Mouse (Mus musculus): ENCODE results near the gene Mroh3. TPM values are rescaled to one million over a fixed set of nuclear protein-coding genes. Genes with fewer than 3 reads are reported as not detected.

Gene Mroh3
- 2.1 and 3.3 TPM in 2 replicates for polyA plus RNA-seq (2012; rRNA removed)

- 73% methylated on average over 3 of the region's 3 CpGs for WGBS
Observed at GRCm38 (mm10) chr1:136212803-136213202, at the start of gene Mroh3. Gene Mroh3 (minus strand): TSS chr1:136212828.

DNA sequence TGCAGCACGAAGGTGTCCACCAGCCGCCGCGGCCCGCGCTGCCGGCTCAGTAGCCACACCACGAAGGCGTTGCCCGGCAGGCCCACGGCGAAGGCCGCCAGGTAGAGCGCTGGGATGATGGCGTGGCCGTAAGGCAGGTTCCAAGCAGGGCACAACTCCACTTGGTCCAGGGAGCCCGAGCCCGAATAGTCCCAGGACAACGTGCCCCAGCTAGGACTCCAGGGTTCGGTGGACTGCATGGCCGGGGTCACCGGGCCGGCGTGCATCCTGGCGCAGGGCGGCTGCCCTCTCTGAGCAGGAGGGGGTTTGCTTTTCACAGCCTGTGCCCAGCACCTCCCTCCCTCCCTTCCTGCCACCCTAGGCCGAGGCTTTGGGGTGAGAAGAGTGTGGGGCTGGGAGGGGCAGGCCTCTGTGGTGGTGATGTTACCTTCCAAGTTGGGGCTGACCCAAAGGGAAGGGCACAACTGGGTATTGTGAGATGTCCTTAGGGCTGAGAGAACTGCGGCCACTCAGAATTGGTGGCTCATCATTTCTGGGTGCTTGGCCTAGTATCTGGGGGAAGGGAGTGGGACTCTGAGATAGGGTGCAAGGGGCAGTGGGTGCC, 48.1 kb upstream of the Mroh3 start, which contains the start of gene Gpr25:
Gene Gpr25, minus strand, starts transcription at position 239 of the 604 bp plus-strand sequence.
- DNase-seq (ENCODE audit: low read depth, low spot score) = no peak
- 17% methylated on average over 28 of the region's 28 CpGs for WGBS

More at GRCm38 (mm10) chr1:136212803-136213202, at the start of gene Mroh3:
- no peak for DNase-seq (ENCODE audit: low read depth, low spot score)

DNA sequence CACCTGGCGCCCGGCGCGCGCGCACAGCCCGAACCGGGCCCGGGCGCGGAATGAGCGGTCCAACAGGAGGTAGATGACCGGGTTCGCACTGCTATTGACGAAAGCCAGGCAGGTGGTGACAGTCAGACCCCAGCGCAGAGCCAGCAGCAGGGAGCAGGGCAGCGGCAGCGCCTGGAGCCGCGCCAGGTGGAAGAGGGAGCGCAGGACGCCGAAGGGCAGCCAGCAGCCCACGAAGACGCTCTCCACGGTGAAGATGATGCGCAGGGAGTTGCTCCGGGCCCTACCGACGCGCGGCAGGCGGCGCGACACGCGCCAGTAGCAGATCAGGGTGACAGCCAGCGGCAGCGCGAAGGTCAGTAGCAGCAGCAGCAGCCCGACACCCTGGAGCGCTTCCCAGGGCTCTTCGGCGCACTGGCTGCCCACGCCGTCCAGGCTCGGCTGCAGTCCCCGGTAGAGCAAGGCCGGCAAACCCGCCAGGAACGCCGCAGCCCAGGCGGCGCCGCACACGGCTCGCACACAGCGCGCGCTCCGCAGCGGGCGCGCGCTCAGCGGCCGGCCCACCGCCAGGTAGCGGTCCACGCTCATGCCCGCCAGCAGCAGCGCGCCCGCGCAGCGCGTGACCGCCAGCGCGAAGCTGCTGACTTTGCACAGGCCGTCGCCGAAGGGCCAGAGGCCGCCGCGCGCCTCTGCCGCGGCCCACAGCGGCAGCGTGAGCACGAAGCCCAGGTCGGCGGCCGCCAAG, 47.4 kb upstream of the Mroh3 start:
- no peak for DNase-seq (ENCODE audit: low read depth, low spot score)
- WGBS = under 1% methylated on average over 93 of the region's 95 CpGs

DNA sequence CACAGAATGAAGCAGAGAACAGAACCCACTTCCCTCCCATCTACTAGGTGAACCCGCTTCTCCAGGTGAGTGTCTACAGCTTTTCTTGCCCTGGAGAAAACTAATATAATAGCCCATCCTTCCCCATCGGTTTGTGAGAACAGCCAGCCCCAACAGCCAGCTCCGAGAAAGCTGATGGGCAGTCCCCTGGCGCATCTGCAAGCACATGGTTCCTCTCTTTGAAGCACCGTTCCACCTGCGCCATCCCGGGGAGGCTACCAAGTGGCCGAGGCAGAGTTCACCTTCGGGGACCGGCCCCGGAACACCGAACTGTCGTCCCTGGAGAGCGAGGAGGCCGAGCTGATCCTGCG, 46.9 kb upstream of the Mroh3 start:
- 2% methylated on average over 16 of the region's 16 CpGs for WGBS

DNA sequence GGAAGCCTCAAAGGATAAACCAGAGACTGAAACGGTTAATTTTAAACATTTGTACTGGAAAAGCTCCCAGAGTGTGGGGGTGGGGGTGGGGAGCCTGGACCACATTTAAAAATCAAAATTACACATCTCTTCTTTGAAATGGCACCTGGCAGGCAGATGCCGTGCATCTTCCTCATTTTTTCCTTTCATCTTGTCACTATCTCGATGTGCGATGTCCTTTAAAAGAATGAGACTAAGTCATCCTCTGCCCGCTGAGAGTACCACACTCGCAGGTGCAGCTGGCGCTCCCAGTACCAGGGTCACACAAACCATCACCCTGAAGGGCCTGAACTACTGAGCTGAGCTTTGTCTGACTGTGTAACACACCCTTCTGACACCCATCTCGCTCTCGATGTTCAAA, 45.9 kb upstream of the Mroh3 start:
- no peak for DNase-seq (ENCODE audit: low read depth, low spot score)
- WGBS = 62% methylated on average over 9 of the region's 9 CpGs

More for the DNA sequence above, 46.9 kb upstream of the Mroh3 start:
- no peak for DNase-seq (ENCODE audit: low read depth, low spot score)

DNA sequence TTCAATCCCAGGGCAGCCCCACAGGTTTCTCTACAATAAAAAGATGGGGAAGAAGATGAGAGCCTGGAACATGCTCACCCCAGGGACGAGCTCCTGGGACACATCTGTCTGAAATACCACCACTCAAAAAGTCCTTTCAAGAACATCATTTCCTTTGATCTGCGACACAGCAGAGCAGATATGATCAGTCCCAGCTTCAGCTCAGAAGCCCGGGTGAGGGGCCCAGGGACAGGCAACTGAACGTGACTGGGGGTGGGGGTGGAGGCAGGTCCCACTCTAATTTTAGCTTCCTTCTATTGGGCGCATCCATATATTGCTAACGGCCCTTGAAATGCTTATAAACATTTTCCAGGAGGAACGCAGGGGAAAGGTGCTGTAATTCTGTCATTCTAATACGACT, 43.0 kb upstream of the Mroh3 start:
- no peak for DNase-seq (ENCODE audit: low read depth, low spot score)
- 63% methylated on average over 8 of the region's 8 CpGs for WGBS

GRCm38 (mm10) chr1:136255174-136255573, 42.5 kb upstream of the Mroh3 start:
- no peak for DNase-seq (ENCODE audit: low read depth, low spot score)
- 49% methylated on average over 6 of the region's 6 CpGs for WGBS

GRCm38 (mm10) chr1:136254503-136255065, 42.0 kb upstream of the Mroh3 start:
- DNase-seq (ENCODE audit: low read depth, low spot score) = no peak
- 73% methylated on average over 10 of the region's 10 CpGs for WGBS

DNA sequence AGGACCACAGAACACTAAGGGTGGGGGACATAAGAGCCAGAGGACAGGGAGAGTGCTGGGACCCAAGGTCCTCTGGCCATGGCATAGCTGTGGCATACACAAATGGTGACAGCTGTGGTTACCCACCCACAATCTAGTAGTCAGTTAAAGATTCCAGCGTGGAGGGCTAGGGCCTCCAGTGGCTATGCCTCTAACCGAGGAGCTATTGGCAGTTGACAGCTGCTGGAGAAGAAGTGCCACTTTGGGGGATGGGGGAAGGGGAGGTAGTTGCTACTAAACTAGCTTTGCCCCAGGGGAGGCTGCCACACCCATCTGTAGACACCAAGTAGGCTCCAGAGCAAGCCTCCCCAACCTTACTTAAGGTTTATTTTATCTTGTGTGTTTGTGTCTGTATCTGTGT, 40.8 kb upstream of the Mroh3 start:
- DNase-seq (ENCODE audit: low read depth, low spot score) = no peak

DNA sequence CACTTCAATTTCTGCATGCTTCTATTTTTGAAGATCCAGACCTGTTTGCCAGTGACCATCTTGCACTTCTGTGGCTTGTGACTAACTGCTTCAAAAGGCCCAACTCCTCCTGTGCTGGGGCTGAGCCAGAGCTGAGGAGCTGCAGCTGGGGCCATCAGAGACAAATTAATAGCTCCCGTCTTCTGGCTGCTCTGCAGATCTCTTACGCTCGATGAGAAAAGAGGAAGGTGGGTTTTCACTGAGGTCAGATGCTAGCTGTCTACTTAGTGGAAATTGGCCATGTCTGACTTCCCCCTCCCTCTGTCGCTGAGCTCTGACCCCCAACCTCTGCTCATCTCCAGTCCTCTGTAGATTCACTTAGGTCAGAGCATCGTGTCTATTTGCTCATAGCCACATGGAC, 37.0 kb upstream of the Mroh3 start:
- 47% methylated on average over 5 of the region's 5 CpGs for WGBS

More for the DNA sequence above, 40.8 kb upstream of the Mroh3 start:
- WGBS = 32% methylated on average over 2 of the region's 2 CpGs

GRCm38 (mm10) chr1:136247393-136247792, 34.8 kb upstream of the Mroh3 start:
- WGBS = 87% methylated on average over 5 of the region's 5 CpGs
- no peak for DNase-seq (ENCODE audit: low read depth, low spot score)

More for the DNA sequence above, 37.0 kb upstream of the Mroh3 start:
- no peak for DNase-seq (ENCODE audit: low read depth, low spot score)

DNA sequence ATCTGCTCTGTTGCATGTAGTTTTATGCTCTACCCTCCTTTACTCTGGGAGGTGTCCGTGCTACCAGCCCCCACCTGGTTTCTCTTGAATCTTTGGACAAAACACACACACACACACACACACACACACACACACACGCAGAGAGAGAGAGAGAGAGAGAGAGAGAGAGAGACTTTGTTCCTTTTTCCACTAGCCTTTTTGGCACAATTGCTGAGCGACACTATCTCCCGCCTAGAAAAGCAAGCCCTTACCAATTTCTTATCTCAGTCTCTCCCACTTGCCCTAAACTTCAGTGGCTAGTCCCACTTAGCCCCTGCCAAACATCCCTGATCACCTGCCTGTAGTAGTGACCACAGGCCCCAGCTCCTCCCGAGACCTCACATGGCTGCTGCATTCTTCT, 31.8 kb upstream of the Mroh3 start:
- DNase-seq (ENCODE audit: low read depth, low spot score) = no peak
- 79% methylated on average over 5 of the region's 5 CpGs for WGBS

- DNase-seq (ENCODE audit: low read depth, low spot score) = no peak
- WGBS = 92% methylated on average over 7 of the region's 7 CpGs
Observed at GRCm38 (mm10) chr1:136241801-136242200, 29.2 kb upstream of the Mroh3 start.

- 51% methylated on average over 4 of the region's 4 CpGs for WGBS
- DNase-seq (ENCODE audit: low read depth, low spot score) = no peak
Observed at GRCm38 (mm10) chr1:136238495-136238894, 25.9 kb upstream of the Mroh3 start.

DNA sequence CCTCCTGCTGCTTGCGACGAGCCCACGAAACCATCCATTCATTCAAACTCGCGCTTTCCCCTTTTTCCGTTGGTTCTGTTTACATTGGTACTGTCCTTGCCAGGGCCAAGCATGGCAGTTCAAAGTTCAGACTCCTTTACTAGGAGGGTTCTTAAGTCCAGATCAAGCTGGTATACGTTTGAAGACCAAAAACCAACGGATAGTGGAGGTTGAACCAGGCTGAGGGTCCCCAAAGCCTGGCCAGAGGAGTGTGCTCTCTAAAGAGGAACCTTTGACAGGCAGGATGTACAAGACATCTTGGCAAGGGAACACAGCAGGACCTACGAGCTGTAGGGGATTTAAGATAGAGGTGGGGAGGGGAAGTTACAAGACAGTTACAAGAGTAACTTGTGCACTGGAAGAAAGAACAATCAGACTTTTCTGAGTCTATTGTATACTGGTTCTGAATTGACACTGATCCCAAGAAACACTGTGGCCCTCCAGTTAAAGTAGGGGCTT, 22.0 kb upstream of the Mroh3 start:
- 3% methylated on average over 9 of the region's 9 CpGs for WGBS
- no peak for DNase-seq (ENCODE audit: low read depth, low spot score)

DNA sequence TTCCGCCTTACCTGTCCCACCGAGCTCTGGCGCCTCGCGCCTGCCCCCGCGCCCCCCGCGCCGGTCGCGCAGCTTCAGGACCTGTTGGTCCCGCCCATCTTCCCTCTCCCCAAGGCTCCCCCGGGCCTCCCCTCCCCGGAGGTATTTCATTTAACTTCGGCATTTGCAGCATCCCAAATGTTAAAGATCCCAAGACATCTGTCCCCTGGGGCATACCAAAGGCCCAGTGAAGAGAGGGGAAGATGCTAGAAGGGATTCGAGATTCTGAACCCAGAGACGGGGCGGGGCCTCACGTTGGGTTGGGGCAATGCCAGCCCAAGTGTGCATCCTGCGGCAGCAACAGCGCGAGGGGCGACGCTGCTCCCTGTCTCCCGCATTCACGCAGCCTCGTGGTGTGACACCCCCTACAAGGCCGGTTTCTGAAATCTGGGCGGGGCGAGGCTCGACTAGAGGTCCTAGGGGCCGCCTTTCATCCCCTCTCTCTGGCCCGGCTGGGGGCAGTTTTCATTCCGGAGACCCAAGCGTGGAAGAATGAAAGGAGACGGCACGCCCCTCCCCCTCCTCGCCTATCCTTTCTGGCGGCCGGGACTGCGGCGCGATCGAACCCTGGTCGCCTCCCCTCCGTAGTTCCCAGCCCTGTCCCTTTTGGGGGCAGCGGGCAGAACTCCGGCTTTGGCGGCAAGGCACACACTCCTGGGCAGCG, 21.4 kb upstream of the Mroh3 start, which contains the start of gene Inava:
Gene Inava, minus strand, starts transcription at position 373 of the 703 bp plus-strand sequence.
- no peak for DNase-seq (ENCODE audit: low read depth, low spot score)
- WGBS = 1% methylated on average over 51 of the region's 51 CpGs

GRCm38 (mm10) chr1:136232986-136233790, 20.6 kb upstream of the Mroh3 start:
- no peak for DNase-seq (ENCODE audit: low read depth, low spot score)
- 11% methylated on average over 23 of the region's 23 CpGs for WGBS

- WGBS = 18% methylated on average over 9 of the region's 9 CpGs
Observed at GRCm38 (mm10) chr1:136232285-136232926, 19.8 kb upstream of the Mroh3 start.

GRCm38 (mm10) chr1:136231596-136231995, 19.0 kb upstream of the Mroh3 start:
- WGBS = 14% methylated on average over 6 of the region's 6 CpGs
- no peak for DNase-seq (ENCODE audit: low read depth, low spot score)

More at GRCm38 (mm10) chr1:136232285-136232926, 19.8 kb upstream of the Mroh3 start:
- DNase-seq (ENCODE audit: low read depth, low spot score) = no peak
